In genomic region chr2:93332277-93332676, GRCm38 (mm10) we compare ENCODE assay signal across 9 mouse cellular contexts. TPM values are rescaled to one million over a fixed set of nuclear protein-coding genes. Genes with fewer than 3 reads are reported as not detected.
DNase-seq lines count a peak whose midpoint lies in the region; ATAC-seq lines count a peak whose summit lies in the region.
"Had no signal": no experiment of that assay in that cellular context is flagged by ENCODE, and none has a peak within 500 bp of the region (broad histone marks: within the 10 kb centered on the region; RNA-seq: fewer than 3 reads in every experiment).

No protein-coding gene starts in this region.

- H3K4me2 ChIP-seq in midbrain, embryonic 16.5 days (ENCODE audit: low read length): peak overlapping the region; percentile 77

- intact Hi-C loops in heart, postnatal 14 days (cut with DNase I): loop anchor here (2.0 to 10.0 kb wide), 5 partner anchors 49 to 257 kb away; no protein-coding TSS in a partner anchor

- peak; percentile 49 for DNase-seq in adrenal gland, postnatal 10 days
- no peak for DNase-seq in adrenal gland, postnatal 4 days (ENCODE audit: low spot score in 2 of 2)
- DNase-seq in heart, postnatal 14 days: peak; percentile 40 to 45
- peak; percentile 29 to 49 for DNase-seq in kidney, postnatal 4 days
- DNase-seq in right cerebral cortex, postnatal 14 days: no peak
- DNase-seq in layer of hippocampus, adult 8-10 months (ENCODE audit: low spot score in 2 of 2): no peak
- DNase-seq in frontal cortex, postnatal 10 days (ENCODE audit: low spot score in 2 of 2): no peak
- DNase-seq: thymus, adult 18-20 months had no signal

- H3K9me3 ChIP-seq in midbrain, embryonic 16.5 days (replicated peaks; ENCODE audit: control insufficient read depth, low read length, poor library complexity, severe bottlenecking): no peaks in the 10 kb centered on the region

- peak overlapping the region; percentile 74 for H3K4me3 ChIP-seq in midbrain, embryonic 16.5 days (ENCODE audit: low read depth, low read length)

- H3K36me3 ChIP-seq in midbrain, embryonic 16.5 days (ENCODE audit: control insufficient read depth, insufficient read depth, low read length): no peaks in the 10 kb centered on the region

- WGBS in midbrain, embryonic 16.5 days: 62% methylated on average over 3 of the region's 4 CpGs

- no peak overlapping the region for H3K27ac ChIP-seq in midbrain, embryonic 16.5 days (ENCODE audit: low read length)

- H3K27me3 ChIP-seq in midbrain, embryonic 16.5 days (ENCODE audit: control insufficient read depth, insufficient read depth, low read depth, low read length): no peaks in the 10 kb centered on the region

- ATAC-seq in midbrain, embryonic 16.5 days: no peak

- no peak overlapping the region for H3K9ac ChIP-seq in midbrain, embryonic 16.5 days (ENCODE audit: low read depth, low read length)

- H3K4me1 ChIP-seq in midbrain, embryonic 16.5 days (ENCODE audit: control insufficient read depth, insufficient read depth, low read length): peaks cover 28% of the 10 kb centered on the region

RNA-seq across cellular contexts. Expression of gene Tspan18, which starts 2.0 kb away (rescaled TPM):
- total RNA-seq in adrenal gland, postnatal 10 days (2021): 100 to 1,000 TPM in 1 of 2 experiments, 10 to 100 TPM in 1; 84.9 to 114 TPM
- 10 to 100 TPM; 94.2 to 94.6 TPM for total RNA-seq in adrenal gland, postnatal 4 days (2021)
- total RNA-seq in heart, postnatal 14 days (2021): 10 to 100 TPM; 29.9 to 32.7 TPM
- 20.1 and 21.2 TPM in 2 replicates for polyA plus RNA-seq in midbrain, embryonic 16.5 days (2015; fragmentation: Nextera tagmentation; extraction: Ambion mirVana)
- total RNA-seq in layer of hippocampus, adult 8-10 months (2022): 10 to 100 TPM; 20.9 to 31.4 (median 27.3) TPM

Comparison
In these comparisons a context has a peak if more than half of its experiments do, and no peak if none do; other contexts are left out.
1. DNase-seq: peak in adrenal gland, postnatal 10 days (single experiment), heart, postnatal 14 days (2 of 2) and kidney, postnatal 4 days (2 of 2); none in adrenal gland, postnatal 4 days (0 of 2), right cerebral cortex, postnatal 14 days (single experiment), layer of hippocampus, adult 8-10 months (0 of 2) and frontal cortex, postnatal 10 days (0 of 2).